Mouse (Mus musculus) bone marrow macrophage, adult 2 months (primary cell): ENCODE results near the gene Hdac7.

Experiments used
- CTCF ChIP-seq: IDR thresholded peaks from 2 replicates; pipeline ENCODE4 v1.5.1; 2012; ENCODE audit warnings: low read depth, mild to moderate bottlenecking, low read length, moderate library complexity
- POLR2A ChIP-seq: IDR thresholded peaks from 2 replicates; pipeline ENCODE4 v1.6.1; 2012; ENCODE audit warnings: mild to moderate bottlenecking, low read depth, low read length, borderline replicate concordance

- TF ChIP-seq POLR2A (no peak), CTCF (no peak)
These were observed 92.6 kb downstream of the Hdac7 start for GRCm38 (mm10) chr15:97751676-97752075.
